Mouse (Mus musculus) thymus, adult 2 months (tissue): Measurements from ENCODE around the gene Inpp5k.

Experiments used
- CTCF ChIP-seq: fragments of 200-500 bp; IDR thresholded peaks from 2 replicates; pipeline ENCODE4 v1.5.1; 2012; ENCODE audit warnings: mild to moderate bottlenecking, control low read depth, low read length, moderate library complexity, borderline replicate concordance; ENCODE audit not compliant: control insufficient read depth, poor library complexity, insufficient read depth; ENCODE audit errors: extremely low read depth
- POLR2A ChIP-seq: fragments of 200-500 bp; IDR thresholded peaks from 2 replicates; pipeline ENCODE4 v1.6.1; 2012; ENCODE audit warnings: mild to moderate bottlenecking, low read length, control low read depth, moderate library complexity; ENCODE audit not compliant: control insufficient read depth, poor library complexity, insufficient read depth; ENCODE audit errors: extremely low read depth

DNA sequence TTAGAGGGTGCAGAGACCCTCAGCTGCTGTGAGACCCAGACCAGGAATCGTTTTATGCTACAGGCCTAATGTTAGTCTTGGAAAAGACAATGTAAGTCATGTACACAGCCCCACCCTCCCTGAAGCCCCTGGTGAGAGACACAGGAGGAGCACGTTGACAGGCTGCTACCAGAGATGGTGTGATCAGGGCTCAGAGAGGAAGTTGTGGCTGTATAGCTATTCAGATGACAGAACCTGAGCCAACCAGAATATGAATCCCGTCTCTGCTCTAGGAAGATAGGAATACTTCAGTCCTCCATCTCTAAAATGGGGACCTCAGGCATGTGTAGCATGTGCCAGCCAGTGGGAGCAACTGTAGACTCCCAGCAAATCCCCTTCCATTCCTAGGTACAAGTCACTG lies 37.8 kb downstream of the Inpp5k start:
- TF ChIP-seq CTCF, result no peak
- TF ChIP-seq POLR2A, result no peak
